Mouse (Mus musculus) ovary, adult 2 months (tissue): ENCODE results near the gene Cnnm1. TPM values are rescaled to one million over a fixed set of nuclear protein-coding genes. Genes with fewer than 3 reads are reported as not detected.

Source experiments
- polyA plus RNA-seq: library from polyadenylated mRNA; depleted of rRNA; stranded (reverse); fragments of >200 nt; gene quantifications from 2 replicates; pipeline ENCODE4 v1.2.3, GENCODE M21; 2012; rRNA removed

Cnnm1 gene
- polyA plus RNA-seq, result 6.7 and 8.8 TPM in 2 replicates

GRCm38 (mm10) chr19:43440112-43440737, at the start of gene Cnnm1:
Cnnm1 (plus strand) TSS chr19:43440436.

DNA sequence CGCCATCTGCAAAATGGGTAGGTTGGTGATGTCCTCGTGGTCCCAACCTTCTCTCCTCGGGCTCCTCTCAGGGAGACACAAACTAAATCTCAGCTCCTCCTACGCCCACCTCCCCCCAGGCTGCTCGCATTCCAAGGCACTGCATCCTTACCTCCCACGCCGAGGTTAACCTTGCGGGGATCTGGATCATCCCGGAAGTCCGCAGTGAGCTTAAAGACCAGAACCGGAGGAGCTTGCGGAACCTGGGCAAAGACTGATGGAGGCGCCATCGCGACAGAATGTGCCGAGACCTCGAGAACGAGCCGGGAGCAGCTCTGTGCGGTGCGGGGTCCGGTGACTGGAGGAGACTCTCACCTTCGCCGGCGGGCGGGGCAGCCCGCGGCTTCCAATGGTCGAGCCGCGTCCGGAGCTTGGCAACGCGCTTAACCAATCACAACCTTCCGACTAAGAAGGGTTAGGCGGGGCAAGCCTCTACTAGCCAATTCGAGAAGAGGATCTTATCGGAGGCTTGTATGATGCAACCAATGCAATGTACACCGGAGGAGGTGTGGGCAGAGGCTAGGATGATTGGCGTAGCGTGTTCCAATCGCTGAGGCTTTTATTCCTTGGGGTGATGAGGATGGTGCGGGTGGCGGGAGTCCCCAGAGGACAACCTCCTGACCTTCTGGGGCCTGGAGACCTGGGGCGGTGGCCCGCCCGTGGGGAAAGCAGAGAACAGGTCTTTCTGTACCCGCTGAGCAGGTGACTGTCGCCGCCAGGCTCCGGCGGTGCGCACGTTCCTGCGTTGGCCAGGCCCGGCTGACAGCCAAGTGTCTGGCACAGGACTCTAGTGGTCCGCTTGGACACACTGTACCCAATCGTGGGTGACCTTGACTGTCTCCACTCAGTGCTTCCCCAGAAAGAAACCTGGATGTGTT, 84.2 kb downstream of the Cnnm1 start, which contains the start of gene Got1:
Gene Got1 (minus strand): TSS at position 419 of the 917 bp plus-strand sequence.

Other genes starting within 250 kb of the Cnnm1 start
- 0.03 and 0.08 TPM in 2 replicates for gene Hpse2, start 52.1 kb upstream of the Cnnm1 start, polyA plus RNA-seq
- 35.6 and 47.0 TPM in 2 replicates for gene Got1, start 84.2 kb downstream of the Cnnm1 start, polyA plus RNA-seq
- gene Nkx2-3, start 171.9 kb downstream of the Cnnm1 start, polyA plus RNA-seq, result not detected in 2 replicates
- gene Slc25a28, start 234.4 kb downstream of the Cnnm1 start, polyA plus RNA-seq, result 152 and 176 TPM in 2 replicates
- gene Entpd7, start 249.2 kb downstream of the Cnnm1 start, polyA plus RNA-seq, result 5.8 and 6.5 TPM in 2 replicates